Mouse (Mus musculus): ENCODE measurements around the gene Ltbp4.

The Ltbp4 gene

DNA sequence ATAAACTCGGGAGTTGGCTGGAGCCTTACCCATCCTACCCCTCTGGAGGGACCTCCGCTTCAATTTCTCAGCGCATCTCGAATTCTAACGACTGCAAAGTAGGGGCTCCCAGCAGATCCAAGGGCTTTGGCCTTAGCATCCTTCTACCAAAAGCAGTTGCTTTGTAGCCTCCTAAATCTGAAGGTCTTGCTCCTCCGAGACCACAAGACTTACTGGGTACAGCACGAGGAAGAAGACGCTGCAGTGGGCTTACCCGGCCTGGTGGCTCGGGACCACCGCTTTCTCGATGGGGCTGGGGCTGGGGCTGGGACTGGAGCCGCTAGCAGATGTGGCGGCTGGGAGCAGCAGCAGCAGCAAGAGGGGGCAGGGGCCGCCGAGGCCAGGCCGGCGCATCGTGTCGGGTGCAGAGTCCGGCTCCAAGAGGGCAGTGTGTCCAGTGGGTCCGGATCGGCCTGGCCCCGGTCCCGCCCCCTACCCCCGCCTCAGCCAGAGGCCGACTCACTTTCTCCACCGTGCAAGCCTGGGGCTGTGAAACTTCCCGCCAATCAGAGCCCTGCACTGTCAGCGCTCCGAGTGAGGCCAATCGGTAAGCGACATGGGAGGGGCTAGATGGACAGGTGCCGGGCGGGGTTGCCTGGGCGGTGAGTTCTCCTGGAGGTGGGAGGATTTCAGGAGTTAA lies at the start of gene Ltbp4:
Gene Ltbp4 (minus strand): TSS at position 518 of the 679 bp plus-strand sequence.
- no peak for DNase-seq (ENCODE audit: low read depth, low spot score)

DNA sequence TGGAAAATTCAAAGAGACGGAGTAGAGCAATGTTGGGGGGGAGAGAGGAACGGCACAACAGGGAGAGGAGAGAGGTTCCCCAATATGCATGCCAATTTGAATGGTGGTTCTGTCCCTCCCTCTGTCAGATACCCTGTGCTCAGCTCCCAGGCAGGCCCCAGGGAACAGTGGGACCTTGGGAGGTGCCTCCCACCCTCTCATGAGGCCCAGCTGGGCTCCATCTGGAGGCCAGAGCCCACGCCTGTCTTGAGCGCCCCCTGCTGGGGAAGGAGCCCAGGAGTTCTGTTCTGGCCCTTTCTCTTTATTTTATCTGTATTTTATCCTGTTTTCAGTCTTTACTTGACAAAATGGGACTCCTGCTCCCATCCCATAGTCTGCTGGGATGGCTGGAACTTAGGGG lies 47.2 kb upstream of the Ltbp4 start:
- DNase-seq (ENCODE audit: low read depth, low spot score): peak; percentile 78

DNA sequence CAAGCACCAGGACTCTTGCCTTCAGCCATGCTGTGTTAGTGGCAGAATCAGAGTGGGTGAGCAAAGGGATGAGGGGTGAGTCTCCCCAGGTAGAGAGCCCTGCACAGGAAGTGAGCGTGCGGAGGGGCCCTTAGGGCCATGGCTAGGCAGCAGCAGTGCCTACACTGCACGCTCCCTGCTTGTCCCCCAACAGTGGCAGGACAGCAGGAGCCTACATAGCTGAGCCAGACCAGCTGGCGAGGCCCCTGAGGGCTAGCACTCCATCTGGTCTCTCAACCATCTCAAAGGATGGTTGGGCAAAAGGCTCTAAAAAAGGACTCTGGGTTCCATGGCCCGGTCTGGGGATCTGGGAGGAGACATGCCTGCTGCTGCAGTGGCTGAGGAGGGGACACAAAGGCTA lies 46.6 kb upstream of the Ltbp4 start:
- DNase-seq (ENCODE audit: low read depth, low spot score): peak; percentile 81

DNA sequence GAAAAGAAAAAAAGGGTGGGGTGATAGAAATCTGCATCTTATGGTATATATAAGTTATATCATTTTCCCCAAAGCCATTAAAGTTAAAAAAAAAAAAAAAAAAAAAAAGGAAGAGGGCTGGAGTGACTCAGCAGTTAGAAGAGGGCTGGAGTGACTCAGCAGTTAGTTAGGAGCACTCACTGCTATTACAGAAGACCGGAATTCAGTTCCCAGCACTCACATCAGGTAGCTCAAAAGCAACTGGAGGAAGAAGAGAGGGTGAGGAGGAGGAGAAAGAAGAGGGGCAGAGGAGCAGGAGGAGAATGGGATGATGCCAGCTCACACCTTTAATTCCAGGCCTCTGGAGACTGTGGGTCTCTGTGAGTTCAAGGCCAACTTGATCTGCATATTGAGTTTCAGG lies 45.7 kb upstream of the Ltbp4 start:
- DNase-seq (ENCODE audit: low read depth, low spot score): no peak

DNA sequence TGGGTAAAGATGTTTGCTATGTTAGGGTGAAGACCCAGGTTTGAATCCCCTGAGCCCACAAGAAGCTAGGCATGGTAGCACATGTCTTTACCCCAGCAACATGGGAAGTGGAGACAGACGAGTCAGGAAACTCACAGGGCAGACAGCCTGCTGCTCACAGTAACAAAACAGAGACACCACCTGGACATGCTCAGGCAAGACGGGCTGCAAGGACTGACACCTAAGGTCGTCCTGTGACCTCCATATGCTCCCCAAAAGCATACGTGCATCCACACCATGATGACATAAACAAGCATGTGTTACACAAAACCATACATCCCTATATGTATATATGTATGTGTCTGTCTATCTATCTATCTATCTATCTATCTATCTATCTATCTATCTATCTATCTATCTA lies 44.1 kb upstream of the Ltbp4 start:
- DNase-seq (ENCODE audit: low read depth, low spot score): no peak

DNA sequence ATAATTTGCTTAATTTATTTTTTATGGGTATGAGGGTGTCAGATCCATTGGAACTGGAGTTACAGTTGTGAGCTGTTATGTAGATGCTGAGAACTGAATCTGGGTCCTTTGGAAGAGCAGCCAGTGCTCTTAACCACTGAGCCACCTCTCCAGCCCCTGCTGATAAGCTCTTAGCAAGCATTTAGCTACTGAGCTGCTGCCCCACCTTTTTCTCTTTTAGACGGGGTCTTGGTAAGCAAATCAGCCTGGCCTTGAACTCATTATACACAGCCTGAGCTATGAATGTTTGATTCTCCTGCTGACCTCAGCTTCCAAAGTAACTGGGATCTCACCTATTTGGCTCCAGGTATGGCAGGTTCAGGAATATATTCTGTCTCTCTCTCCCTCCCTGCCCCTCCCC lies 43.5 kb upstream of the Ltbp4 start:
- no peak for DNase-seq (ENCODE audit: low read depth, low spot score)

DNA sequence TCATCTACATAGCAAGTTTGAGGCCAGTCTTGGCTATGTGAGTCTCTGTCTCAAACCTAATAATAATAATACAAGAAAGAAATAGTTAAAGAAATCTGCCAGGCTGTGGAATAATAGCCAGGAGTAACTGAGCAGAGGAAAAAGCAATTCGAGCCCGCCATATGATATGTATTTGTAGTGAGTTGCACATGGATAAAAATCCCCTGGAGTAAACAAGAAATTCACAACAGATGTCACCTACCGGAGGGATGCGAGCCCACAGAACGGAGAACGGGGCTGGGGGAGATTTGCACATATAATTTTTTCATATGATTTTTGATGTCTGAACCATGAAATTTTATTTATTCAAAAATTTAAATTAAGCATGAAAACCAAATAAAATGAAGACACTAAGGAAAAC lies 42.3 kb upstream of the Ltbp4 start:
- DNase-seq (ENCODE audit: low read depth, low spot score): no peak

DNA sequence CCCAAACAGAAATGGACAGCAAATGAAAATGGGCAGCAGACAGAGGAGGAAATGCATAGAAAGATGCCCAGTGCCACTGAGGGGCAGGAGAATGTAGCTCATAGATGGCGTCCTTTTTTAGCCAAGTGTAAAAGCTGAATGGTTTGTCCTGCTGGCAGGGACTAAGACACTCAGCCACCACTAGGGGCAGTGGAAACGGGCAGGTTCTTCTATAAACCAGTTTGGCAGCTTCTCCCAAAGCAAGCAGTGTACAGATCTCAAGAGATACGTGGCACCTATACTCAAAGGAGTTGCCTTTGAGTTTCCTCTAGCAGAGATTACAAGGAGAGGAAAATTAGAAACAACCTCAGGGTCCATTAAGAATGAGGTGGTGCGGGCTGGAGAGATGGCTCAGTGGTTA lies 40.9 kb upstream of the Ltbp4 start:
- DNase-seq (ENCODE audit: low read depth, low spot score): peak; percentile 84

DNA sequence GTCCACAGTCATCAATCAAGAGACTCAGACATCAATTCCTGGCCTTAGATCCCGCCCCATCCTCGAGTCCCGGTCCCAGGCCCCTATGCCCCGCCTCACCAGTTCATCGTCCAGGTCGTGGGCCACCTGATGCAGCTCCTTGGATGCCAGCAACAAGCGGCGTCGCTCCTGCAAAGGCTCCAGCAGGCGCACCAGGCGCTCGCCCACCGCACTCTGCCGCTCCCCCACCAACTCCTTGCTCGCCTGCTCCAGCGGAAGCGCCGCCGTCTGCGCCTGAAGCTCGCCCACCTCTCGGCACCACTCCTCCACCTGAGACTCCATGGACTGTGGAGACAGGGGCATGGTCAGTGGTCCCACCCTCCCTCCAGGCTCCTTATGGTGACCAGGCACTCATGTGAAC lies 37.8 kb upstream of the Ltbp4 start:
- peak; percentile 77 for DNase-seq (ENCODE audit: low read depth, low spot score)

DNA sequence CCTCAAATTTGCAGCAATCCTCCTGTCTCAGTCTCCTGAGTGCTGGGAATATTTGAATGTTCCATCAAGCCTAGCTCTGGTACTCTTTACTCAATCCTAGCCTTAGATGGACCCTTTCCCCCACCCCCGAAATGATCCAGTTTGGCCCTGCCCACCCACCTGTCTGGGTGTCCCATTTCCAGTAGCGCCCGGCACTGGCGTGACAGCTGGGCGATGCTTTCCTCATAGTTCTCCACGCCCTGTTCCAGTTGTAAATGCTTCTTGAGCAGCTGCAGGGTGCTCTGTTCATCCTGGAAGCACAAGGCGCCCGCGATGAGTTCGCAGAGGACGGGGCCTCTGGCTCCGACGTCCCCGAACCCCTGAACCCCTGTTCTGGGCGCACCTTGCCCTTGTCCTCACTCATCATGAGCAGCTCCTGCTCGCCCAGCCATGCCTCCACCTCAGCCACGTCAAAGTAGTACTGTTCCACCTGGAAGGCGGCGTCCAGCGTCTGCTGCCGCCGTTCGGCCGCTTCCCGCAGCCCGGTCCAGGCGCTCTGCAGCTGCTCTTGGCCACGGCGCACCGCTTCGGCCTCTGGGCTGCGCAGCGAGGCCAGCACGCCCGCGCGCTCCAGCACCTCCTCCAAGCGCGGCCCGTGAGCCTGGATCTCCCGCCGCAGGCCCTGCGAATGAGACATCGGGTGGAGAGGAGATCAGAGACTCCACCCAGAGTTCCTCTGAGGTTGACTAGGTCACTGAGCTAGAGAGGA lies 34.4 kb upstream of the Ltbp4 start:
- no peak for DNase-seq (ENCODE audit: low read depth, low spot score)

DNA sequence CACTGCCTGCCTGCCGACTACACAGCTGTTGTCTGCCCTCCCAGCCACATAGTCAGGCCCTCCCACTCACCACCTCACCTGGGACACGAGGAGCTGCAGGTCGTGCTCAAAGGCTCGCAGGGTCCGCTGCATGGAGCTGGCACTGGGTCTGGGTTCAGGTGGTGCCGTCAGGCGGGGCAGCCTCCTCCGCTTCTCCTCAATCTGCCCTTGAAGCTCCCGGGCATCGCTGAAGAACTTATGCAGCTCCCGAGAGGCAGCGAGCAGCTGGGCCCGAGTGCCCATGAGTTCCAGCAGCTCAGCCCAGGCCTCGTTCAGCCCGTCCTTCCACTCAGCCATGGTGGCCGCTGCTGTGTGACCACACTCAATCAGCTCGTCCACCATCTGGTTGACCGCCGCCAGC lies 31.6 kb upstream of the Ltbp4 start:
- DNase-seq (ENCODE audit: low read depth, low spot score): no peak

DNA sequence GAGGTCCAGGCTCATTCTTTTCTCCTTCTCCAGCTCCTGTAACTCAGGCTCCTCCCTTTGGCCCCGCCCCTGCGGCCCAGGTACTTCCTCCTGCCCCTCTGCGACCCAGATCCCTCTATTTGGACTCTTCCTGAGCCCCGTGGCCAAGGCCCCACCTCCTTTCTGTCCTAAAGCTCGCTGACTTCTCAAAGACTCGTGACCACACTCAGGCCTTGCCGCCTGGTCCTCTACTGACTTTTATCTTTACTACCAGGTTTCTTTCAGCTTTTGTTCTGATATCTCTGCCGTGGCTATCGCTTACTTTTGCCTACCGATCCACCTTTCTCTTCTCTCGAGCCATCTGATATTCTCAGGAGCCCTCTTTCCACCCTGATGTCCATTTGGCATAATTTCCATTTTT lies 30.5 kb upstream of the Ltbp4 start:
- DNase-seq (ENCODE audit: low read depth, low spot score): no peak

DNA sequence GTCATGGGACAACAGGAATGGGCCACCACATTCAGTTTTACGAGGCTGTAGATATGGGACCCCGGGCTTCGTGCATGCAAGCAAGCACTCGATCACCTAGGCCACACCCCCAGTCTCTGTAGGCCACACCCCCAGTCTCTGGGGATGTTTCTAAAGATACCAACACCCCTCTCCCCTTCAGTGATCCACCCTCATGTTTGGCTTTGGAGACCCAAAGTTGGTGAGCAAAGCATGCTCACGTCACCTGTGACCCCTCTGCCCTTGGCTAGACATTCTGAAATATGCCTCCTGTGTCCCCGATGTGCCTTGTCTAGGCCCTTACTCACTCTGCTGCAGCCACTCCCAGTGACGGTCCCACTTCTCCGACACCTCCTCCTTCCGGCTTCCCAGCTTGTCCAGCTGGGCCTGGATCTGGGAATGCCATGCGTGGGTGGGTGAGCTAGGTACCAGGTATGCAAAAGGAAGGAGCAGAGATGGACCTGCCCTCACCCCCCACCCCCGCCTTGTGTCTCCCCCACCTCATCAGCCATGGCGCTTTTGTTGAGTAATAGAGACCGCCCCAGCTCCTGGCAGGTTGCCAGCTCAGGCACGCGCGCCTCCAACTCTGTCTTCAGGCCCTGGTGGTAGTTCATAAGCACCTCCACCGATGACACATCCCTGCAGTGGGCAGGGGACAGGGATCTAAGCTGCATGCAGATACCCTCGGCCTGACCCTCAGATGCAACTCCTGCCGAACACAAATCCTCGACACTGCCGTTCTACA lies 28.8 kb upstream of the Ltbp4 start:
- peak; percentile 64 for DNase-seq (ENCODE audit: low read depth, low spot score)

DNA sequence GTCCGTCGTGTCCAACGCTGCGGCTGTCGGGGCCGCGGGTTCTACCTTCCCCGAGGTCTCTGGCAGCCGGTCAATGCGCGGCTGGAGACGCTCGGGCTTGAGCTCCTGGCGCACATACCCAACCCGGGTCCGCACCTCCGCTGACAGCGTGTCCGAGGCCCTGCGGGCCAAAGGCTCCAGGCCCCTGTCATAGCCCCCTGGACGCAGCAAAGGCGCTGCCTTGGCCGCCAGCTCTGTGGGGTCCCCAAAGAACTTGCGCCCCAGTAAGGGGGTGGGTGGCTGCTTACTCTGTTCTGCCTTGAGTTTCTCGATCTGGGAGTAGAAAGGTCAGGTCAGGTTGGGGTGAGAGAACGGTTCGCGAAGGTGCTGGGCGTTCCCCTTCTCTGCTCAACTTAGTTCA lies 26.9 kb upstream of the Ltbp4 start:
- DNase-seq (ENCODE audit: low read depth, low spot score): no peak

DNA sequence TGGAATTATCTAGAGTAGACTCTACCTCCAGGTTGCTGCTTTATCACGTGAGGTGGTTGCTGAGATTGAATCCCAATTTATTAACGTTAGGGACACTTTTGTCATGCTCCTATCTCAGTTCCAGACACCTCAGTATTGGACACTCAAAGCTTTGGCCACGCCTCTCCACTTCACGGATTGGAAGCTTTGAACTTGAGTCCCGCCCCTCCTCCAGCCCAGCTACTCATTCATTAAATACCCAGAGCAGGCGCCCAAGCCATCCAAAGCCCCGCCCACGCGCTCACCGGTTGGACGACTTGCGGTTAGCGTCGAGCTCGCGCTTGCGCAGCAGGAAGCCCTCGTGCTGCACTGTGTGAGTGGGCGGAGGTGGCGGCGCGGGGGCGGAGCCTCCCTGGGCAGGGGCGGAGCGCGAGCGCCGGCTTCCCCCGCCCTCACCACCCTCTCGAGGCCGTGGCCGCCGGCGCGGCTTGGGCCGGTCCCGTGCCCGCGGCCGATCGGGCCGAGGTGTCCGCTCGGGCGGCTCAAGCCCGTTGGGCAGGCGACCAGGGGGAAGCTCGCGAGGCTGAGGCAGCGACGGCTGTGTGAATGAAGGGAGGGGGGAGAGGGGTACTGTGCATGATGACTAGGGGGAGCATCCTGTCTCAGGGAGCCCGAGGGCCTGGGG lies 23.9 kb upstream of the Ltbp4 start:
- DNase-seq (ENCODE audit: low read depth, low spot score): peak; percentile 99

DNA sequence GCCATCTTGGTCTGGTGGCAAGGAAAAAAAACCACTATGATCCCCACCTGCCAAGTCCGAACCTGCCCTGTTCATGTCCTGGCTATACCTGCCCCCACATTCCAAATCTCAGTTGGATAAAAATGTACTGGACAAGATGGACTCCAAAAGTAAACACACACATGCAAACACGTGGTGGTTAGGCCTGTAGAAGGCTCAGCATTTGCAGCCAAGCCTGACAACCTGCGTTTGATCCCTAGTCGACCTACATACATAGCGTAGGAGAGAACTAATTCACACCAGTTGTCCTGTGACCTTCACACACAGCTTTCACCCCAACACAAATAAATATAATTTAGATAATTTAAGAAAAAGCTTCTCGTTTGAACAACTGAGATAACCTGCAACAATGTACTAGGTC lies 23.3 kb upstream of the Ltbp4 start:
- DNase-seq (ENCODE audit: low read depth, low spot score): no peak

DNA sequence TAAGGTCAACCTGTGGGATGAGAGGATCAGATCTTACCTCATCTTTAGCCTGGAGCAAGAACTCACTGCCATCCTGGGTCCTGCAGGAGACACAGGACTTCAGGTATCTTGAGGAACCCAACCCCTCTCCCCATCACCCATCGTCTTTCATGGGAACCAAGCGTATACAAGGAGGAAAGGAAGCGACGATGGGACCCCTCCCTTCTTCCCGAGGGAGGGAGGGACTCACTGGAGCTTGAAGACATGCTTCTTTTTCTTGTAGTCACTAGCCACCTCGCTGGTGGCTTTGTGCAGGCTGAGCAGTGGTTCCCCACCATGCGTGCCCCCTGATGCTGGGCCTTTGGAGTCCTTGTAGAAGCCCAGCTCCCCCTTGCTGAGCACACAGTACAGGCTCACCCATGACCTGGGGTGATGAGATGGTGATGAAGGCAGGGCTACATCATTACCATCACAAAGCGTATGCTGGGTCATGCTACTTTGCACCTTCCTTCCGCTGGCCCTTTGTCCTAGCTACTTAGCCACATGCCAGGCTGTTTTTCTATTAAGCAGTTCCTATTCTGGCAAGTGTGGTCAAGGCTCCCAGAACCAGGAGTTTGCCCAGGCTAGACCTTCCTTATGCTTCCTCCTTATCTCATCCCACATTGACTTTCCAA lies 22.3 kb upstream of the Ltbp4 start:
- DNase-seq (ENCODE audit: low read depth, low spot score): no peak

DNA sequence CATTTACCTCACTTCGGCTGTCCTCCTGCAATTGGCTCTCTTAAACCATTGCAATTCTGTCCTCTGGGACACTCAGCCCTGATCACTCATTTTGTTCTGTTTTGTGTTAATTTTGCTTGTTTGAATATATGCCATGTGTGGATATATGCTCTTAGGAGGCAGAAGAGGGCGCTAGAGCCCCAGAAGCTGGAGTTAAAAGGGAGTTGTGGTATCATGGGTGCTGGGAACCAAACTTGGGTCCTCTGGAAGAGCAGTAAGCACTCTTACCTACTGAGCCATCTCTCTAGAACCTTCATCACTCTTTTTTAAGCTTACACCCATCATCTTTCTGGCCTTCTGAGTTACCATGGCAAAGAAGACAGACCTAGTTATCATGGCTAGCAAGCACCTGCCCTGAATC lies 21.7 kb upstream of the Ltbp4 start:
- DNase-seq (ENCODE audit: low read depth, low spot score): no peak

DNA sequence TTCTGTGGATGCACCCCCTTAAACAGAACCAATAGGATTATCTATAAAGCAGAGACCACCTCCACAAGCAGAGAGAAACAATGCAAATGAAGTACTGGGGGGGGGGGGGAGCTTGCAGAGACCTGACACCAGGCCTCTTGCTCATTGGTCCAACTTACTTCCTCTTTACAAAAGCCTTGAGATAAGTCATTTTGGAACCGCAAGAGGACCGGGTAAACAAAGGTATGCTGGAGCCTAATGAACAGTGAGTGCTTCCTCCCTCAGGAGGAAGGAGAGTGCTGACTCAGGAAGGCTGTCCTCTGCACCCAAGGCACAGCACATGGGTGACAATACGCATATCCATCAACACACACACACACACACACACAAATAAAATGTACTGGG lies 20.1 kb upstream of the Ltbp4 start:
- no peak for DNase-seq (ENCODE audit: low read depth, low spot score)

DNA sequence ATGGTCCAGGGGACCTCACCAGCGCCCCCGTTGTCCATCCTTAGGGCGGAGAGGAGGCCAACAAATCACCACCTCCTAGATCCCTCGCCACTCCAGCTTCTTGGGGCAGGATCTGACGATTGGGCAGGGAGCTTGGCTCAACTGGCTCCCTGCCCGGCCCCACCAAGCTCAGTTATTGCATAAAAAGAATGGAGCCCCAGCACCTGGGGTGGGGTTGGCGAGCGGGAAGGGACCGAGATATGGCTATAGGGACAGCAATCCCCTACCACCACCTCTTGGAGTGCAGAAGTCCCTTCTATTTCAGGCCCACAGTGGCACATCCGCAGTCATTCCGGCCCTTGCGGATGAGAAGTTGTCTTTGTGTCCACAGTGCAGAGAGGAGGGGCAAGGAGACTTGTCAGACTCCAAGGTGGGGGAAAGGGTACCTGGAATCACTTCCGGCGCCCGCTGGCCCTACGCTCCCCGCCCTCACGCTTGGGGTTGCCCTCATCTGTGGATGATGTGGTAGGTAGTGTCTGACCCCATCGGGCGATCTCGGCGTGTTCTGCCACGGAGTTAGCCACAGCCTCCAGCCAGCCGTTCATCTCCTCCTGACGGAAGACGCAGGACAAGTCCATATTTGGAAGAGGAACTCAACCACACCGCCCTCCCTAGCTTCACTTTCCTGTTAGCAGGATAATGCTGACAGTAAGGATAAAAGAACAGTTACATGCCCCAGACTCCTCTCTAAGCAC lies 19.5 kb upstream of the Ltbp4 start, which contains the start of gene Gm20479:
Gene Gm20479 (minus strand): TSS at position 559 of the 734 bp plus-strand sequence.
- DNase-seq (ENCODE audit: low read depth, low spot score): no peak

DNA sequence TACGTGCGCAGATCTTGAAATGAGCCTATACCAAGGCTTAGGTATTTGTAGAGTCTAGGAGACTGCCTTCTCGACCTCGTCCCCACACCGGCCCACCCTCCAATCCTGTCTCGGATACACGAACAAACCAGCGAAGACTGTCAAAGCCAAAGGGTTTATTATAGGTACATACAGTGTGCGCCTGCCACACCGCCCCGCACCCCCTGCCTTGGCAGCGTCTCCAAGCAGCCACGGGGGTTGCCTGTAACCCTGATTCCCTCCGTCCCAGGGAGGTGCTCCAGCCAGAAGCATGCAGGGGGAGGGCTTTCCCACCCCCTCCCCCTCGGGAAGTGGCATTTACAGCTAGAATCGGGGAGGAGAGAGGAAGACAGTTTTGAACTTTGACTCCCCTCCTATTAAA lies 18.8 kb upstream of the Ltbp4 start:
- DNase-seq (ENCODE audit: low read depth, low spot score): no peak

Measured in brain, adult 2 months (tissue).